Mouse (Mus musculus): ENCODE measurements at regions not wholly inside any gene's neighbourhood (a gene's known extent, or its start where the extent isn't known, plus 50 kb on each side); places are given as distances from the start of the nearest gene placed in this dataset.

DNA sequence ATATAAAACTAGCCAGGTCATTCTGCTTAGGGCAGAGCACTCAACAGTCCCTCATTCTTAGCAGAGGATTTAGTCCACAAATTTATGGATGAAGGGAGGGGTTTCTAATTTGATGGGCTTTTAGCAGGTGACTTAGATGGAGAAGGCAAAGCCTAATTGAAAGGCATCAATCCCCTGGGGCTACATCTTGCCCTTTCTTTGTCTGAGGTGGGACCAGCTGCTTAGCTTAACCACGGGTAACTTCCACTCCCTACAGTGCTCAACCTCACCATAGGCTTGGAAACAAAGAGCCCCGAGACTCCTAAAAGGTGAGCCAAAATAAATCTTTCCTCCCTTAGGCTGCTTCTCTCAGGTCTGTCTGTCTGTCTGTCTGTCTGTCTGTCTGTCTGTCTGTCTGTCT, 62.9 kb upstream of the Barx2 start:
- no peak for TF ChIP-seq USF1 (IDR thresholded peaks at IDR 0.05; ENCODE audit: low read depth, low read length)
- no peak for TF ChIP-seq POLR2A (IDR thresholded peaks at IDR 0.05; ENCODE audit: low read depth, low read length)
- TF ChIP-seq CTCF (conservative IDR thresholded peaks at IDR 0.05 in 1 of 2, IDR thresholded peaks at IDR 0.05 in 1 of 2; ENCODE audit: low read depth in 2 of 2, low read length in 2 of 2) = no peak
- TF ChIP-seq KAT2A (IDR thresholded peaks at IDR 0.05; ENCODE audit: insufficient replicate concordance, low read length) = no peak
- TF ChIP-seq MAX (IDR thresholded peaks at IDR 0.05; ENCODE audit: low read length) = no peak
- TF ChIP-seq JUND (conservative IDR thresholded peaks at IDR 0.05; ENCODE audit: low read depth, low read length) = no peak
- TF ChIP-seq RAD21 (IDR thresholded peaks at IDR 0.05; ENCODE audit: low read depth, low read length) = no peak
- TF ChIP-seq EP300 (IDR thresholded peaks at IDR 0.05; ENCODE audit: low read length) = no peak
- TF ChIP-seq SIN3A (IDR thresholded peaks at IDR 0.05; ENCODE audit: low read length) = no peak
